Mouse (Mus musculus): ENCODE results near the gene Olfr1383.

- TF ChIP-seq CTCF (IDR thresholded peaks at IDR 0.05; ENCODE audit: low read depth) (no peak), EP300 (IDR thresholded peaks at IDR 0.05; ENCODE audit: low read depth) (no peak)
Observed at GRCm38 (mm10) chr11:49519348-49519747, at the start of gene Olfr1383.

All from heart, postnatal 0 days (tissue).